Mouse (Mus musculus) T-helper 2 cell (primary cell): ENCODE measurements around the gene Ciapin1.

ENCODE experiments used
- in situ Hi-C: fragments of 300-600 bp; cut with MboI, MseI; formaldehyde crosslinking; loops from one replicate; pipeline ENCODE4 v1.15.1; 2025; ENCODE audit warnings: high pct_unique_total_duplicates

Ciapin1 gene

DNA sequence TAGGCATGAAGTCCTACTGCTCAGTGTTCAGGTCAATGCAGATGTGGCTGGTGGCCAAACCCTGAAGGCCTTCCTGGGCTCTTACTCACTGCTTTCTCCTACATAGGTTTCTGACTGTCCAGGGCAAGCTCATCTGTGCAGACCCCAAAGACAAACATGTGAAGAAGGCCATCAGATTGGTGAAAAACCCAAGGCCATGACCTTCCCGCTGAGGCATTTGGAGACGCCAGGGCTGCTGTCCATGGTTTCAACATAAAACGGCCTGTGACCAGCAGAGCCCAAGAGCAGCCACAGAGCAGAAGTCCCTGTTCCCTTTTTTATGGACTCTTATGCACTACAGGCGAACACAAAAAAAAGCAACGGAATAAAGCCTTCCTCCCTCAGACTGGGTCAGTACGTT, 26.5 kb downstream of the Ciapin1 start:
- in situ Hi-C loops, result loop anchor here (25.0 kb wide), 1 partner anchor 99 kb away; no protein-coding TSS in a partner anchor

DNA sequence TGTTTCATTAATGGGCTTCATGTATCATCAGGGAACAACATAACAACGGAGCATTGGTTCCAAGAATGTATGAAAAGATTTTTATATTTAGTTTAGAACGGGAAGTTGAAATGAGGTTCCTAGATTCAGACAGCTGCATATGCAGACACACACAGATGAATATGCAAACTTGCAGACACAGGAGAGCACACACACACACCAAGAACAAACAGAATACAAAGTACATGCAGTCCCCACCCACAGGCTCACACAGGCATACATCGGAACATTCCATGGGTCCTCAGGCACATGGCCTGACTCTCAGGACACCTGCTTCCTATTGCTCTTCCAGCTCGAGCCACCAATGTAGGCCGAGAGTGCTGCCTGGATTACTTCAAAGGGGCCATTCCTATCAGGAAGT, 27.3 kb downstream of the Ciapin1 start:
- in situ Hi-C loops, result loop anchor here (25.0 kb wide), 1 partner anchor 99 kb away; no protein-coding TSS in a partner anchor

DNA sequence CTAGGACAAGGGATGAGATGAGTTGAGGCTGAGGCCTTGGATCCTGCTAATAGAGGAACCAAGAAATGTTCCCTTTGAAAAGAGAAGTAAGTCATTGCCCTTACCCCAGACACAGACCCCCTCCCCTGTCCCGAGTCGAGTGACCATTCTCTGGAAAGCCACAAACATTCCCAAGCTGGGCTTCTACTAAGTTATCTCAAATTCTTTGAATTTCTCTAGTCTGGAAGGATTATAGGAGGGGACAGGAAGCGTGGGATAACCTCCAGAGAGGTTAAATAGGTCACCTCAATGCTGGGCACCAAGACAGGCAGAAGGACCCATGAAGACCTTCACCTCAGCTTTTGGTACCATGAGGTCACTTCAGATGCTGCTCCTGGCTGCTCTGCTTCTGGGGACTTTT, 28.0 kb downstream of the Ciapin1 start, which contains the start of gene Ccl17:
TSS of gene Ccl17 (plus strand) at position 301 of the 400 bp plus-strand sequence.
- in situ Hi-C loops, result loop anchor here (25.0 kb wide), 1 partner anchor 98 kb away; no protein-coding TSS in a partner anchor

DNA sequence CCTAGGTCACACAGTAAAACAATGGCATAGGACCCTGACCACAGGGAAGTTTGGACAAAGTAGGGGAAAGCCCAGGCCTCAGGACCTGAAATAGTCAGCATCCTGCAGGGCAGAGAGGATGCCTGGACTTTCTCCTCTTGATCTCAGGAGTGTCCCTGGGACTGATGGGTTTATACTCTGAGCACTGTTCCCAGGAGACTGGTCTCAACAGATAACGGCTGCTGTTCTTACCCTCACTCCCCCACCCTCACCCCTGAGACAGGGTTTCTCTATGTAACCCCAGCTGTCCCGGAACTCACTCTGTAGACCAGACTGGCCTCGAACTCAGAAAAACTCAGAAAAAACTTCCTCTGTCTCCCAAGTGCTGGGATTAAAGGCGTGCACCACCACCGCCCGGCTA, 29.8 kb downstream of the Ciapin1 start:
- in situ Hi-C loops, result loop anchor here (25.0 kb wide), 1 partner anchor 96 kb away; no protein-coding TSS in a partner anchor

DNA sequence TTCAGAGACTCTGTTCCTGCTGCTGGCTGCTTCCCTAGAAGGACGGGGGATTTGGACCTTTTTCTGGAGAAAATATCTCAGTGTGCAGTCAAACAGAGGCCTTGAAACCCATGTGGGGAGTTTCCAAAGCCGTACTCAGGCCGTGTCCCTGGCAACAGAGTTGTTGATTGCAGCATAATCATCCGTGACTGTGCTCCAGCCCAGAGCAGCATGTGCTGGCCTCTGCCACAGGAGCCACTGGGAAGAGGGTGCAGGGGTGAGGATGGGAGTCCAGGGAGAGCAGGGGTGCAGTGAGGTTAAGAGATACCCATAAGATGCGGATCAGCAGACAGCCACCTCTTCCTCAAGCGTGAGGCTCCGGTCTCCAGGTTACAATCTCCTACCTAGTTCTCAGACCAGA, 30.7 kb downstream of the Ciapin1 start:
- in situ Hi-C loops, result loop anchor here (25.0 kb wide), 1 partner anchor 95 kb away; no protein-coding TSS in a partner anchor

DNA sequence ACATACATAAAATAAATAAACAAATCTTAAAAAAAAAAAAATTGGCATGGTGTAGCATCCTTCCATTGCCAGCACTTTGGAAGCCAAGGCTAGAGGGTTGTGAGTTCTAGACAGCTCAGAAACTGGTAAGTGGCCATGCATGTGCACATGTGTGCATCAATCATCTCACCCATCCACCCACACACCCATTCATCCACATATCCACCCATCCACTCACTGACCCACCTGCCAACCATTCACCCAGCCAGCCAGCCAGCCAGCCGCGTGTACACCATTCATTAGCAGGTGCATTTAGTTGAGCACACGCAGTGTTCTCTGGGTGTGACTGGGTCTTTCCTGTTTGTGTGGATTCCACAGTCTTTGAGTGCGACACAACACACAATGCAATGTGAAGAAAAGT, 32.3 kb downstream of the Ciapin1 start:
- in situ Hi-C loops, result loop anchor here (25.0 kb wide), 1 partner anchor 94 kb away; no protein-coding TSS in a partner anchor

DNA sequence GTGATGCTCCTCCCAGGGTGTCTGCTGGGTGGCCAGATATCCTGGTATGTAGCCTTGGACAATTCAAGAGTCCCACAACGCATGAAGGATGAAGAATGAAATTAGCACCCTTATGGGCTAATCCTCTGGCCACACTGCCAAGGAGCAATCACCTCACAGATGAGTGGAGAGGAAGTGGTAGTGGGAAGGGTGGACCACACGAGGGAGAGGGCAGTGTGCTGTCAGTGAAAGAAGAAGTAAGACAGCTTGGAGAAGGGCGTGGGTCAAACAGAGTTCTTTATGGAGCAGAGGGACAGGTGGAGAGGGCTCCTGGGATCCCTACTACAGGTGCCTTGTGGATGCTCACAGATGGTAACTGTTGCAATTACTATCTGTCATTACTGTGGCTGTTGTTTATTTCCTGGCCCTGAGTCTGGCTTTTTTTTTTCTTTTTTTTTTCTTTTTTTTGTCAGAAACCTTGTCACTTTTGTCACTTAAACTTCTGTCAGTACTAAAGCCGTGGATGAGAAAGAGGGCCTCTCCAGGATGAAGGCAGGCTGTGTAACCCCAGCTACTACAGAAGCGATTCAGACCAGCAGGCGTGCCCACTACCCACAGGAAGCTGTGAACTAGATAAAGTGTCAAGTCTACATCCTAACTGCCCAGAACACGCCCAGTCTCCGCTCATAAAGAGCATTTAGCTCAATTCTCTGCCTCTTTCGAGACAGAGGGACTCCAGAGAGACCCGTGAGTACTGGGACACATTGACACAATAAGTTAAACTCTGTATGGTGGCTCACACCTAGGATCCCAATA, 33.4 kb downstream of the Ciapin1 start:
- in situ Hi-C loops, result loop anchor here (25.0 kb wide), 1 partner anchor 92 kb away; no protein-coding TSS in a partner anchor

DNA sequence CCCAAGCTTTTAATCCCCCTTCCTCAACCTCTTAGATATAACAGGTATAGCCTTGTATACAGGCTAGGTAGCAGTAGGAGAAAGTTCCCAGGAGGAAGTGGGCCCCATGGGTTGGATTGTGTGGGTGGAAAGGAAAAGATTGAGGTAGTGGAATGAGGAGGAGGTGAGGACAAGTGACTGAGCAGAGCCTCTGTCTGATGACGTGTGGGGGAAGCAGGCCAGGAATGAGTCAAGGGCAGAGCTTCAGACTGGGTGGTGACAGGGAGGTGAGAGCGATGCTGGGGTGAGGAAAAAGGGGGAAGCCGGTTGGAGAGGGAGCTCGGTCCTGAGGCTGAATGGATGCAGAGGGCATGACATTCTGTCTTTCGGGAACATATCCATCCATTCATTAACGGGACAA, 34.6 kb downstream of the Ciapin1 start:
- in situ Hi-C loops, result loop anchor here (25.0 kb wide), 1 partner anchor 91 kb away; no protein-coding TSS in a partner anchor

DNA sequence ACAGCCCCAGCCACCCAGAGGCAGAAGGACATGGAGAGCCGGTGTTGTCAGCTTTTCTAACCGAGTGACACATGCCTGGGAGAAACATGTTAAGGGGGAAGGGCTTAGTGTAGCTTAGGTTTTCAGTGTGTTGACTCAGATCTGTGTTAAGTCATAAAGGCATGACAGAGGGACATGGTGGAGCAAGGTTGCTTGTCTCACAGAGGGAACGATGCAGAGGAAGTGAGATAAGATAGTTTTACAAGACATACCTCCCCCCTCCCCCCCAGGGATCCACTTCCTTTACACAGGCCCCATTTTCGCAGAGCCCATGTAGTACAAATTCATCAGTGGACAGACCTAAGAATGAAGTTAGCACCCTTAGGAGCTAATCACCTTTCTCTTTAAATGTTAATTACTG, 35.8 kb downstream of the Ciapin1 start:
- in situ Hi-C loops, result loop anchor here (25.0 kb wide), 1 partner anchor 90 kb away; no protein-coding TSS in a partner anchor

DNA sequence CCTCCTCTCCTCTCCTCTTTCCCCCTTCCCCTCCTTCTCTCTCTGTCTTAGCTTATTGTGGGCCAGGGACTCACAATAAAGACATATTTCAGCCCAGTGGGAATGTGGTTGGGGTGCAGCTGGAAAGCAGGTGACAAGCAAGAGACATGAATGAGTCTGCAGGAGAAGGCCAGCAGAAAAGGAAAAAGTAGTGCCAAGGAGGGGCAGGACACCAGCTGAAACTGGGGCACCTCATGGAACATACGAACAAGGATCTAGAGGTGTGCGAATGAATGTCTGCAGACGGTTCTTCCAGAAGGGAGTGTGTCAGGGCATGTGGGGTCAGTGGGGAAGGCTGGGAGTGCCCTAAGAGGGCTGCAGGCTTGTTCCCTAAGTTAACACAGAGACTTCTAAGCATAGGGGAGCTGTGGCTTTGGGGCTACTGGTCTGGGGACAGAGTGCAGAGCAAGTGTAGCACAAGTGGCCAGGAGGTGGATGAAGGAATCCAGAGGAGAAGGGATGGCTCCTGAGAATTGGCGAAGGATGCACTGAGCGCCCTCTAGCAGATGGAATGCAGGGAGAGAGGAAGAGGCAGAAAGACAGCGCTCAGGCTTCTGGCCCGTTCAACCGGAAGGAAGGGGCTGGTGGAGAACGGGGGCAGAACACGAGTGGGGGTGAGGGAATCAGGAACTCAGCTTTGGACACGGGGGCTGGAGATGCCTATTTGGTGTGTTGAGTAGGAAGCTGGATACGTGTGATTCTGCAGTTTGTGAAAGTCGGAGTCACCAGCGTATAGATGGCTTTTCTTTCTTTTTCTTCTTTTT, 36.7 kb downstream of the Ciapin1 start:
- in situ Hi-C loops, result loop anchor here (25.0 kb wide), 1 partner anchor 89 kb away; no protein-coding TSS in a partner anchor

DNA sequence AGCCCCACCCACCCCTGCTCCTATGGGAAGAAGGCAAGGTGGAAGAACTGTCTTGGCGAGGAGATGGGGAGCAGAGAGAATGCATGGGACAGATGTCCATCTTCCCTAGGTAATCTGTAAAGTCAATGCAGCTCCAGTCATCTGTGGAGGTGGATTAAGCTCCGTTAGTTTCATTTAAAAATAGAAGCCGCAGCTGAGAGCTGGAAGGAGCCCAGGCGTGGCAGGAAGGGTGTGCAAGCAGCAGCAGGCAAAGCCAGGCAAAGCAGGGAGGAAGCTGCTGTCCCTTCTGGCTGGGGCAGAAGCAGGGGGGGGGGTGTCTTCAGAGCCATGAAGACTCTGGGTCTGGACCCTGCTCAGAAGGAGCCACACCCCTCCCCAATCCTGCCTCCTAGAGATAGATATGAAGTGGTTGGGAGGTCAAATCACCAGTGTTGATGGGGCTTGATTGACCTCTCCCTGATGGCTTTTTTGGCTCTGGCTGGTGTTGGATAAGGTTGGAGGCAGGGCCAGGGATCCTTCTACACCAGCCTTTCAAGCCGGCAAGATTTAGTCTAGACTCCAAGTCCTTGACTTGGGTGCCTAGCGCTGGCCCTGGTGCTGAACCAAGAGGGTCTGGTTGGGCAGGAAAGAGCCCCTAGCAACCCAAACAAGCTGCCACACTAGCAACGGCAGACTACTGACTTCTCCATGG, 37.7 kb downstream of the Ciapin1 start:
- in situ Hi-C loops, result loop anchor here (25.0 kb wide), 1 partner anchor 88 kb away; no protein-coding TSS in a partner anchor

DNA sequence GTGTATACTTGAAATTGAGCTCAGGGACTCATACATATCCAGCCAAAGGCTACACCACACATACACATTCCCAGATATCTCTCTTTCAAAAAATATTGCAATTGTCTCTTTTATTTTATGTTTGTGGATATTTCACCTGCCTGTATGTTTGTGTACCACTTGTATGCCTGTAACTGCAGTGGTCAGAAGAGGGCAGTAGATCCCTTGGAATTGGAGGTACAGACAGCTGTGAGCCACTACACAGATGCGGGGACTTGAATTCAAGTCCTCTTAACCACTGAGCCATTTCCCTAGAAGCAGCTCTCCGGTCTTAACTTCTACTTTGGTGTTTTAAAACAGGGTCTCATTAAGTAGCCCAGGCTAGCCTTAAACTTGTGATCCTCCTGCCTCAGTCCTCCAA, 43.4 kb downstream of the Ciapin1 start:
- in situ Hi-C loops, result no loop called here

DNA sequence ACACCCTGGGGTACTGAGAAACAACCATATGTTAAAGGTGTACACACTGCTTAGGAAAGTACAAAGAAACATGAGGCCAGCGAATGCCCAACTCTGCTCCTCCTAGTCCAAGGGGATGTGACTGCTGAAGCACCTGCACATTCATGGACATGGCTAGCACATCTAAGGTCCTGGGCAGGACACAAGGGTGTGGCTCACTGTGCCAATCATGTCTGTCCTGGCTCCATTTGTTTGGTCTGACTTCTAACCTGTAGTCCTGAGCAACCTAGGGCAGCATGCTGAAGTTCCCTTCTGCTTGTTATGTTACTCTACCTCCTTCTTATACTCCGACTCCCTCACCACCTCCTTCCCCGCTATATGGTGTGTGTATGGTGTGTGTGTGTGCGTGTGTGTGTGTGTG, 43.8 kb downstream of the Ciapin1 start:
- in situ Hi-C loops, result no loop called here

DNA sequence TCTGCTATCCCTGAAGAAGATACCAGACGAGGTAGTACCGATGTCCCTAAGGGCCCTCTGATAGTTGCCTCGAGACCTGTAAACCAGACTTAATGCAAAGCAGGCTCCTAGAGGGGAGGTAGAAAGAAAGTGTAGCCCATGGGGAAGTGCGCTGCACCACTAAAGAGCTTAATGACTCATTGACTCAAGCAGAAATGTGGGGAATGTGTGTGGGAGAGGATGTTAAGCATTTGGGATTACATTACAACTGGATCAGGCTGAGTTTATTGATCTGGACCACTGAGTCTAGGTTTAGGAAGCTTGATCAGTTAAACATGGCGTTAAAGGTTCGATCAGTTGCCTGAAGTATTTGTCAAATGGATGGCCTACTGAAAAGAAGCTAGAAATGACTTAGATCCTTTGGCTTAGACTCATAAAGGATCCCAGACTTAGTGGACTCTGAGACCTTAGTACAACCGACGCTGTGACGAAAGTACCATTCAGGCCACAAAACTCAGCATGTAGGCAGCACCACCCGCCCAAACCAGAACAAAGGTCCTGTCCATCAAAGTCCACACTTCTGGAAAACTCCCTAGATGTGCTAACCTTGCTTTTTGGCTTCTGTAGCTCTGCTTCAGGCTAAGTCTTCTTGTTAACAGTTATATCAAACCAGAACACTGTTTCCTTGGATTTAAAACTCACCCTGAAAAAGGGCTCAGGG, 48.8 kb downstream of the Ciapin1 start:
- in situ Hi-C loops, result no loop called here

DNA sequence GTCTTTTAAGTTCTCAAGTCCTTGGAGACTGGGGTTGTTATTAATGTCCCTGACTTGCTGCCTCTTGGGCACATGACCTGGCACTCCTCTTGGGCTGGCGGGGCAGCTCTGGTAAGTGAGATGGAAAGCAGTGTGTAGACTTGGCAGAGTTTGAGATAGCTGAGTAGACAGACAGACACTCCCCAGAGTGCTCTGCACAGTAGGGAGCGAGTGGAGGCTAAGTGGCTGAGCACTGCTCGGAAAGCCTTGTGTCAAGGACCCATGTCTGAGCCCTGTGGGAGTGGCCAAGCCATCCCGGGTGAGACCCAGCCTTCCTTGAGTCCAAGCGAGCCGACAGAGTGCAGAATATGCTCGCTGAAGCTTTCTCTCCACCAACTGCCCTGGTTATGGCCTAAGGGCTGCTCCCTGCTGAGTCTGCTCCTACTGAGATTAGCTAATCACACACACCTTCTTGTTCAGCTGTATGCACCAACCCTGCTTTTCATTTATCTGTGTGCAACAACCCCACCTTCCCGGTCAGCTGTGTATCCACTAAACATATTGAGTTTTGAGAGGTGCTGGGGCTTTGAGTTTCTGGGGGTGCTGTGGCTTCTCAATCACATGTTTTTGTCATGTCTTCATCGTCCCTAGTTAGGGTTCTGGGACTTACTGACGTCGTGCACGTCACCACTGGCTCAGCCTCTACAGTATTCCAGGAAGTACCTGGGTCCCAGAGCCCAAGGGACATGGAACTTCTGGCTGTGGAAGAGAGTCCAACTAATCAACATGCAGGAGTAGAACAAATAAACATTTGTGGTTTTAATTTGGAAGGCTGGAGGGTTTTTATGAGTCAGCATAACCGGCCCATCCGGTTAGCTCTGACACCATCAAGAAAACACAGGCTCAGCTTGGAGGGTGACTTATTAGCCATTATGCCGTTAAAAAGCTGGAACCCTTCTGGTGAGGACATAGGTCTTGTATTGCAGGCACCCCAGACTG, 50.3 kb downstream of the Ciapin1 start:
- in situ Hi-C loops, result no loop called here

DNA sequence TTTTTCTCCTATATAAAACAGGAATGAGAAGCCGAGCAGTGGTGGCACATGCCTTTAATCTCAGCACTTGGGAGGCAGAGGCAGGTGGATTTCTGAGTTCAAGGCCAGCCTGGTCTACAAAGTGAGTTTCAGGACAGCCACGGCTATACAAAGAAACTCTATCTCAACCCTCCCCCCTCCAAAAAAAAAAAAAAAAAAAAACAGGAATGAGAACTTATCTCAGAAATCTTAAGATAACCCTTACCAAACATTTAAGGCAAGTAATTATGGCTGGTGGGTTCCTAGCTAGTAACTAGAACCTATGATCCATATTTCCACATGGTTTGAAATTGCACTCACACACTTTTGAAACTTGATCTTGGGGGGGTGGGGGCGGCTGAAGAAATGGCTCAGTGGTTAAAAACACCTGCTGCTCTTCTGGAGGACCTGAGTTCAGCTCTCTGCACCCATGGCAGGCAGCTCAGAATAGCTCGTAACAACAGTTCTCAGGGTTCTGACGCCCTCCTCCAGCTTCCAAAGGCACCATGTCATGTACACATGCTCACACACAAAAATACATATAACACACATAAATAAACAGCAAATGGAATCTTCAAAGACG, 52.1 kb downstream of the Ciapin1 start:
- in situ Hi-C loops, result no loop called here

DNA sequence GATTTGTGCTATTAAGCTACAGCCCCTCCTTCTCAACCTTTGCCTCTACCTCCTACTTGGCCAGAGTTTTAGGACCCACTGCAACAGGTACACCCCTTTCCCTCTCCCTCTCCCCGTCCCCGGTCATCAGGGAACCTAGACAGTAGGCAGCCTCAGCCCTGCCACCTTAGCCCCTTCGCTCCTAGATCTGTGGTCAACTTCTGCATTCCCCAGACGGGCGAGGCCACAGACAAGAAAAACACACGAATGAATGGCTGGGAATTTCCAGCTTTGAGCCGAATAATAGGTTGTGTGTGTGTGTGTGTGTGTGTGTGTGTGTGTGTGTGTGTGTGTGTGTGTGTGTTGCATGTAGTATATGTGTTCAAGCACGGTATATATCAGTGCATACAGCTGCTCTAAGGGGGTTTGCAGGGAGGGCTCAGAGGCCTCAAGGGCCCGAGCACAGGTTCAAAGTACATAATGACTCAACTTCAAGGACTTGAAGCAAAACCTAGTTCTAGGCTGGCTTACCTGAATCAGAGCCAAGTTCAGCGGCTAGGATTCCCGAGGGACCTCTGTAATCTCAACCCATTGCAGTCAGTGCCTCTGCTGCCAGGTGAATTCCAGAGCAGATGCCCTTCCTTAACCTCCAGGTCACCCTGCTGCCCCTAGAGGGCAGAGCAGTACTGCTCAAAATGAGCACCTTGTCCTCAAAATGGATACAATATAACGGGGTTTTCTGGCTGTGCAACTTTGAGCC, 52.7 kb downstream of the Ciapin1 start:
- in situ Hi-C loops, result no loop called here

DNA sequence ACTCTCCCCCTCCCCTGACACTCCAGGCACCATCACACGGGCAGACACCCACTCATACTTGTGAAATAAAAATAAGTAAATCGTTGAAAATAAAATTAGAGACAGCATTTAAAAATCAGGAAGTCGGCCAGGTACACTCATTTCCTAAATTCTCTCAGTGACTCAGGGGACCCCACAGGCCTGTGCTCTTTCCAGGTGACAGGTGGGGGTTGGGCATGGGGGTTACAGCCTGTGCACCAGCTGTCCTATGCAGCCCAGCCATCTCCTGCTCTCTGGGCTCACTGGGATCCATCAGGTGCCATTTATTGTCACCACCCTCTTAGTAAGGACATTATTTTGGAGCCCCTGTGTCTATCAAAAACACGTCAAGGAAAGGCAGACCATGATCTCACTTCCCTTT, 54.3 kb downstream of the Ciapin1 start:
- in situ Hi-C loops, result loop anchor here (5.0 kb wide), 1 partner anchor 33 kb away; no protein-coding TSS in a partner anchor
